Mouse (Mus musculus) right cerebral cortex, postnatal 25 days (tissue): ENCODE measurements at regions not wholly inside any gene's neighbourhood (a gene's known extent, or its start where the extent isn't known, plus 50 kb on each side); places are given as distances from the start of the nearest gene placed in this dataset.

ENCODE experiments used
- DNase-seq: peaks from one replicate; pipeline ENCODE4 v3.0.0; 2022

DNA sequence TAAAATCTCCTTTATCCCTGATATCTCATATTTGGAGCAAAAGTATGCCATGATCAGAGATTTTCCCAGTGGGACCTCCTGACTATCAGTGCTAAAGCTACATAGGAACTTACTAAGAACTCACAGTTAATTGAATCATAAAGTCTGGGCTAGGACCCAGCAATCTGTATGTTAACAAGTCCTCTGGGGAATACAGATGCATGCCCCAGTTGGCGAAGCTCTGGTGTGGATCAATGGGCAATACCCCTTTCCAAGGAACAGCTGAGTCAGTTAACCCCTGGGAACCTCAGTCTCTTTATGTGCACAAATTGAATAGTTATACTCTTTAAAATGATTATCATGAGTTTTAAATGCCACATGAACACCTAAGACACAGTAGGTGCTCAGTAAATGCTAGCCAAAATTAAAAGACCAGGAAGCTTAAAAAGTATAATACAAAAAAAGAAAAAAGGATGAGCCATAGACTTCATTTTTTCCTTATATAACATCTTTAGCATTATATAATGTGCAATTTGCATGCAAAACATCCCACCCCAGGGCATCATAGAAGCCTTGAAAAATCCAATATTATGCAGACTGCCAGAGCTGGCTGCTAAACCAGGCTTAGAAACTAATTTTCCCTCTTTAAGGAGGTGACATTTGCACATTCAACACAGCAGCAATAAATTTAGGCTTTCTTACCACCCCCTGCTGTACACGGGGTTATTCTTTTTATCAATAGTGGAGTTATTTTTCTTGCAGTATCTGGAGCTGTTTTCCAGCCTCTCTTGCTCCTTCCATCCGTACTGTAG is 202.7 kb downstream of the Gm16223 start:
- DNase-seq = peak; percentile 12

DNA sequence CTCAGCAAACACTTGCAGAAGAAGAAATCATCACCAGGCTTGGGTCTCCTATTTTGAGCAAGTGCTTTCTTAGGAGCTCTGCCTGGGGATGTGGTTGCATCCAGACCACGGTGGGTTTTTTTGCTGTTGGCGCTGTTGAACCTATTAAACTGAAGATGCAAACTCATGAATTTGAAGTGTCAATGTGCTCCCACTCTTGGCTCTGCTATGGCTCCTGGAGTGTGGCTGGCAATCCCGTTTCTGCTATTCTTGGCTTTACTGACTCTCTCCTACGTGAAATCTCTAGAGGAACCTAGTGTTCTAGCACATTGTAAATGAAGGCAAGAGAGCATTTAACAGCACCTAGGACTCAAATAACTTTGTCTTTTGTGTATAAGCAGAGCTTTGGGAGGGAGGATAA is 204.2 kb downstream of the Gm16223 start:
- peak; percentile 58 for DNase-seq

DNA sequence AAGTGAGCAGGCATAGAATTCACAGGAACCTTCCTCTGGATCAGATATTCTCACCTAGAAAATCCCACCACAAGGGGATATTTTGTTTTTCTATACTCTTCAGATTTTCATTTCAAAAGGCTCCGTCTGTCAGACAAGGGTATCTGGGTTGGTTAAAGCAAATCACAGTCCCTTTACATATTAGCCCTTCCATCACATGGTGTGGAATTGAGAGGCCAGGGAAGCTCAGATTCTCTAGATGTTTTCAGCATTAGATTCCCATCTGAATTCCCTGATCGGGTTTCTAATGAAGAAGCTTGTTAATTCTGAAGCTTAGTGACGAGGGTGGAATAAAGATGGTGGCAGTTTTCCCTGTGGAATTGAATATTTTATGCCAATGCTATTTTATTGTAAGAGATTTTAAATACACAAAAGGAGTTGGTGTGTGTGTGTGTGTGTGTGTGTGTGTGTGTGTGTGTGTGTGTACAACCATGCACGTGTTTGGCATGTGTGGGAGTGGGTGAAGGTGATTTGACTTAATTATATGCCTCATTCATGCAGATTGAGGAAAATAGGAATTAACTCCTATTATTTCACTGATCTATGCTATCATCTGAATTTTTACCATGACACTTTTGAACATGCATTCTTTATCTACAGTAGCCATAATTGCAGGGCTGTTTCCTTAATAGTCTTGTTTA is 211.0 kb downstream of the Gm16223 start:
- DNase-seq = no peak
